Mouse (Mus musculus) thymus, adult 18-20 months (tissue): Measurements from ENCODE around the gene Rabggta.

Source experiments
- DNase-seq, 2 experiments: peaks; one replicate each; pipeline ENCODE4 v3.0.0; 2022; ENCODE audit warnings: mixed read lengths in 2 of 2

The Rabggta gene

DNA sequence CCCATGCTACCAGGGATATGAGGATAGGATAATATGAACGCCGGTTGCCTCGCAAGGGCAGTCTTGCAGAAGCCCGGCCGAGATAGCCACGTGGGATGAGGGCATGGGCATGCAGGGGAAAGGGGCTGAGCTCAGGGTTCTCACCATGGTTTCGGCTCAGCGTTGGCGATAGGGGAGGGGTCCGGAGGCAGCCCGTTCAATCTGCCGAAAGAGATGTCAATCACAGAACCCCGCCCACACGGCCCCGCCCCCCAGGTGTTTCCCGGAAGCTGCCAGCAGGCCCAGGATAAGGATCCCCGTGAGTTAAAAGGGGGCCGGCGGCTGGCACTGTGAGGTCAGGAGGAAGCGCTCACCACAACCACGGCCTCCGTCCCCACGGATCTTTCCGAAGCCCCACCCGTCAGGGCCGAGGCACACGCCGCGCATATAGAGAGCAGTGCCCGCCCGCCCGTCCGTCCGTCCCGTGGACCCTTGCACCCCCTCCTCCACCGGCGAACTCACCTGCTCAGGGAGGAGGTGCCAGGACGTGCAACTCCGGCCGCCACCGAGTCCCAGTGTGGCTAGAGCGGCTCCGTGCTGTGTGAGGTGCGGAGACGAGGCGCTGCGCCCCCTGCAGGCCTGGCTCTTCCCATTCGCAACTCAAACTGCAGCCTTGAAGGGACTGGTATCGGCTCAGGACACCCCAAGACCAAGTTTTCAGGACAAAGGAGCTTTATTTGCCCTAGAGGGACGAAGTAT, at the start of gene Rabggta:
Gene Rabggta, minus strand, starts transcription at position 564 of the 738 bp plus-strand sequence.
- peak; percentile 93 to 96 for DNase-seq

GRCm38 (mm10) chr14:55769087-55769703, 47.1 kb upstream of the Rabggta start:
- no peak for DNase-seq

GRCm38 (mm10) chr14:55768555-55768954, 46.5 kb upstream of the Rabggta start:
- no peak for DNase-seq

DNA sequence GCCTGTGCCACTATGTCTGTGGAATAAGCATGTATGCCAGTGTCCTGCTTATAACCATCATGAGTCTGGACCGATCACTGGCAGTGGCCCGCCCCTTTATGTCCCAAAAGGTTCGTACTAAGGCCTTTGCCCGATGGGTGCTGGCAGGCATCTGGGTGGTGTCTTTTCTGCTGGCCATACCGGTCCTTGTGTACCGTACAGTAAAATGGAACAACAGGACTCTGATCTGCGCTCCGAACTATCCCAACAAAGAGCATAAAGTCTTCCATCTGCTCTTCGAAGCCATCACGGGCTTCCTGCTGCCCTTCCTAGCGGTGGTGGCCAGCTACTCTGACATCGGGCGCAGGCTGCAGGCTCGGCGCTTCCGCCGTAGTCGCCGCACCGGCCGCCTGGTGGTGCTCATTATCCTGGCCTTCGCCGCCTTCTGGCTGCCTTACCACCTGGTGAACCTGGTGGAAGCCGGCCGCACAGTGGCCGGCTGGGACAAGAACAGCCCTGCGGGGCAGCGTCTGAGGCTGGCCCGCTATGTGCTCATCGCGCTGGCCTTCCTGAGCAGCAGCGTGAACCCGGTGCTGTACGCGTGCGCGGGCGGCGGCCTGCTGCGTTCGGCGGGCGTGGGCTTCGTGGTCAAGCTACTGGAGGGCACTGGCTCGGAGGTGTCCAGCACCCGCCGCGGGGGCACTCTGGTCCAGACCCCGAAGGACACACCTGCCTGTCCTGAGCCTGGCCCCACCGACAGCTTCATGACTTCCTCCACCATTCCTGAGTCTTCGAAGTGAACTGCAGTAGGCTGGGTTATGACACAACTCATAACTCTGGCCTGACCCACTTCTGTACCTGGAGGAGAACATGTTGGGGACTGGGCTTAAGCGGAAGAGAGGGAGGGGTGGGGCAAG, 45.7 kb upstream of the Rabggta start:
- DNase-seq: no peak

- no peak for DNase-seq
Measured at GRCm38 (mm10) chr14:55765696-55766095, 43.6 kb upstream of the Rabggta start, which contains the start of gene Ltb4r1. Gene Ltb4r1 (plus strand): TSS chr14:55765962.

DNA sequence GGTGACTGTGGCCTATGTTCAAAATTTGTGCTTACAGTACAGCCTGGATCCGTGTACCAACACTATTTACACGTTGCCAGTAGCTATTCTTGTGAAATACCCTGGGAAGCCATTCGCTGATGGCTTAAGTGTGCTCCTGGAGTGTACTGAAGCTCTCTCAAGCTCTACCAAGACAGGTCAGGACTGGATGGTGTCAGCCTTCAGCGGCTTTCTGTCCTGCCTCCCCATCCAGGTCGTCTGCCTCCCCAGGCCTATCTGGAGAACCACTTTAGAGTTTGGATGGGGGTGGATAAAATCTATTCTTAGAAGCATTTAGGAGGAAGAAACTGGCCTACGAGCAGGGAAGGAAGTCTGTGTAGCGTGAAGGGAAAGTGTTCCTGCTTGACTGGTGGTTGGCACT, 41.1 kb upstream of the Rabggta start:
- no peak for DNase-seq

- no peak for DNase-seq
Measured at GRCm38 (mm10) chr14:55762001-55762821, 40.1 kb upstream of the Rabggta start.

GRCm38 (mm10) chr14:55761163-55761562, 39.1 kb upstream of the Rabggta start, which contains the start of gene Ltb4r2:
Gene Ltb4r2 (plus strand): TSS chr14:55761428.
- DNase-seq: no peak

DNA sequence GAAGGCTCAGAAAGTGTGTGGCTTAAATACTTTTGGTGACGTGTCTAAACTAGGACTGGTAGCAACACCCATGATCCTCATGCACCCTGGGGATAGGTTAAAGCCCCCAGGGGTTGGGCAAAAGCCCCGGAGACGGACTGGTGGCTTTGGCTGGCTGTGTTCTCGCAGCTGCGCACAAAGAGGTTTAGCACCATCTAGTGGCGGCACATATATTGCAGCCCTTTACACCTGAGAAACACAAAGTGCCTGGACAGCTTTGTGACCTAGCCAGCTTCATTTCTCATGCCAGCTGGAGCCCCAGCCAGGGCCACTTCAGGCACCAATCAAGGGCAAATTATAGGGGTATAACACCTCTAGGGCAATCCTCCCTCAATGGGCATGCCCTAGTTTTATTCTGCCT, 38.1 kb upstream of the Rabggta start:
- peak; percentile 61 to 66 for DNase-seq

DNA sequence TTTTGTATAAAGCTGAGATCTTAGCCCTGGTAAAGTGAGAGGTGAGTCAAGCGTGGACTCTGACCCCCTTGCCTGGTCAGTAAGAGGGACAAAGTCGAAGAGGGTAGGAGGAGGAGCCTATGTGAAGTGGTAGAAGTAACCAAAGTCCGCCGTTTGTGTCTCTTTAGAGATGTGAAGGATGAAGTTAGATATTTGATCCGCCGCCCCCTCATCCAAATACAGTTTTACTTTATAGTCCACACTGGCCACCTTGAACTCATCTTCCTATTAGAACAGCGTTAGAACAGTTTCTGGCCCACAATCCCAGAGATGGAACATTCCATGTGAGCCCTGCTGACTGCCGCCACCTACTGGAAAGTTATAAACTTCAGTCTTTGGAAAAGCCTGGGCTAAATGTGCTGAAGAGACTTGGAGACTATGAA, 36.3 kb upstream of the Rabggta start, which contains the start of gene Cideb:
Gene Cideb, minus strand, starts transcription at position 96 of the 422 bp plus-strand sequence.
- DNase-seq: no peak

- no peak for DNase-seq
Measured at GRCm38 (mm10) chr14:55757566-55757965, 35.5 kb upstream of the Rabggta start.

- no peak for DNase-seq
Measured at GRCm38 (mm10) chr14:55747051-55747847, 25.2 kb upstream of the Rabggta start.

DNA sequence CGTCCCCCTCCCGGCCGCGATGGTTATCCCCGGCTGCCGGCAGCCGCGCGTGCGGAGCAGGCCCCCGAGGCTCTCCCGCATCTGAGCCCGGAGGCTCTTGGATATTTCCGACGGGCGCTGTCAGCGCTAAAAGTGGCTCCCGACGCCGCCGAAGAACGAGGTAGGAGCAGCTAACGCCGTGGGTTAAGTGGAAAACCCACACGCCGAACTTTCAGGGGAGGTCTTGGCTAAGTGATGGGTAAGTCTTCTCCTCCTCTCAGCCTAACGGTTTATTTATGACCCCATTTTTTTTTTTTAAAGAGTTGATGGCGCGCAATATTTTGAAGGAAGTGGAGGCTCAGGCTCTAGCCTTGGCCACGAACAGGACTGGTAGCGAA, 23.8 kb upstream of the Rabggta start:
- no peak for DNase-seq

DNA sequence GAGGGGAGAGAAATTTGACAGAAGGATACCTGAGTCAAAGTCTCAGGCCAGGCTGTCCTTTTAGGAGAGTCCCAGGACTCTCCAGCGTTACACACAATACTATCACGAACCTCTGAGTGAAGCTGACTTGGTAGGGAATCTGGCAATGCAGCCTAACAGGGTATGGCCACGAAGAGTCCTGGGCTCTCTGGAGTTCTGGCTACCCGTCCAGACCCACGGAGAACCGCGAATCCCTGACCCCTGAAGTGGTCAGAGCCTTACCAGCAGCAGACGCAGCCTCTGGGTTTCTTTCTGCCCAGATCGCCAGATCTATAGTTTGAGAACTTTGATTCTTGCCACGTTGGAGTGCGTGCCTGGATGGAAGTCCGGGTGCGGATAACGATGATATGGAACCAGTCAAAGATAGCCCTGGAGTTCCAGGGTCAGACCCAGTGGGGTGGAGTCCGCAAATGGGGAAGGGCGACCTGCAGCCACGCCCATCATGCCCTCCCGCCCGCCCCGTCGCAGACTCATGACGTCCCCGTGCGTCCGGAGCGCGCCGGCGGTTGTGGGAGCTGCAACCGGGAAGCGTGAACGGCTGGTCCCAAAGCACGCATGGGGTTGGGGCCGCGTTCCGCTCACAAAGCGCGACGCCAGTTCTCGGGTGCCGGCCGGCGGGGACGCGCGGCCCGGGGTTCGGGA, 23.3 kb upstream of the Rabggta start, which contains the start of the genes Dhrs1 and Nop9:
Gene Dhrs1, minus strand, starts transcription at position 511 of the 681 bp plus-strand sequence.
Gene Nop9, plus strand, starts transcription at position 514 of the 681 bp plus-strand sequence.
- peak; percentile 75 for DNase-seq

- DNase-seq: peak; percentile 65 to 74
Measured at GRCm38 (mm10) chr14:55743711-55744110, 21.6 kb upstream of the Rabggta start.

GRCm38 (mm10) chr14:55737086-55737687, 15.1 kb upstream of the Rabggta start:
- DNase-seq: no peak

DNA sequence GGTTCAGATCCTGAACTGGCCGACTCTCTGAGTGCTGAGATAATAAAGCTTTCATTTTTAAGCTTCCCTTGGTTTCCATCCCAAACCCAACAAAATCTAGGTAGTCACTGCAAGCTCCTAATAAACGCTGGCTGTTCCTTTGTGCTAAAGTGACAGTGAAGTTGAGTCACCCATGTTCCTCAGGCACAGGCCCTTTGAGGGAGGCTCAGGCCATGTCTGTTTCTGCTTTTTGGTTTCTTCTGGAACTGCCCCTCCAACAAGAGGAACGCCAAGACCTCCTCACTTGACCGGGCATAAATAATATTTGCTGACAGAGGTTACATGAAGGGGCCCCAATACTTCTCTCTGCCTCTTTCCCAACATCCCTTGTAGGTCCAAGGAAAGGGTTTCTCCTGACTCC, 13.7 kb upstream of the Rabggta start:
- no peak for DNase-seq

GRCm38 (mm10) chr14:55735334-55735733, 13.3 kb upstream of the Rabggta start:
- DNase-seq: no peak

- DNase-seq: no peak
Measured at GRCm38 (mm10) chr14:55734869-55735268, 12.8 kb upstream of the Rabggta start.

DNA sequence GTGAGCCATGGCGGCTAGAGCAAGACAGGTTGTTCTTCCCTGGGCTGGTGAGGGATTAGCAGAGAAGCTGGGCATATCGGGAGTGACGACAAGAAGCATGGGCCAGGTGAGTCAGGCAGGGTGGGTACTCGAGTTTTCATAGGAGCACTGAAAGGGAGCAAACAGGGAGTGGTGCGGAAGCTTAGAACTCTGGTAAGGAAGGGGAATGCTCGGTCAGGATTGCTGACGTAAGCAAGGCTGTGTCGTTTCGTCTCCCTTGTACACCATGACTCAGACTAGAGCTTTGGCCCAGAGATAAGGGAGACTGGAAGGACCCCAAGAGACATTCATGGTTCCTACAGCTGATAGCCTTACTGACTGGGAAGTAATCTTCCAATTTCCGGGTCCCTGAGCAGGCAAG, 11.8 kb upstream of the Rabggta start:
- no peak for DNase-seq
